Comparison of ENCODE assay signal across 20 mouse cellular contexts in the genomic region with DNA sequence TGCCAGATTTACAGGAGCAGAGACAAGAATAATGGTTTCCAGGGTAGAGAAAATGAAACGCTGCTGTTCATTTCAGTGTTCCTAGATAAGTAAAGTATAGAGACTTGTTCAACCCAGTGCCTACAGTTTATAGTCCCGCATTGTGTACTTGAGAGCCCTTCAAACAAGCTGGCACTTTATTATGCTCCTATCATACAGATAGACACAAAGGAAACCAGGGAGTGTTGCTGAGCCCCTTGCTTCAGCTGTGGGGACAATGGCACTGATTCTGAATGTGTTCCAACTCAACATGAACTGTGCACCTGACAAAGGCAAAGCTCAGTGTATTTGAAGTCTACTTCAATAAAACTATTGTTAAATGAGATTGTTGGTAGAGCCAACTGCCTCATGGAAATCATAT.
DNase-seq lines count a peak whose midpoint lies in the region; ATAC-seq and TF ChIP-seq lines count a peak whose summit lies in the region.
"Had no signal": no experiment of that assay in that cellular context is flagged by ENCODE, and none has a peak within 500 bp of the region (broad histone marks: within the 10 kb centered on the region; RNA-seq: fewer than 3 reads in every experiment).

No protein-coding gene starts in this region.

- H3K36me3 ChIP-seq in midbrain, embryonic 12.5 days, result no peaks in the 10 kb centered on the region
- no peaks in the 10 kb centered on the region for H3K36me3 ChIP-seq in midbrain, embryonic 10.5 days
- no peaks in the 10 kb centered on the region for H3K36me3 ChIP-seq in forebrain, embryonic 12.5 days (replicated peaks)
- no peaks in the 10 kb centered on the region for H3K36me3 ChIP-seq in forebrain, embryonic 16.5 days (ENCODE audit: control insufficient read depth, insufficient read depth)
- H3K36me3 ChIP-seq: embryonic facial prominence, embryonic 12.5 days; heart, embryonic 15.5 days; hindbrain, embryonic 10.5 days; hindbrain, embryonic 15.5 days had no signal

- no peak for DNase-seq in midbrain, embryonic 10.5 days (ENCODE audit: low spot score)
- DNase-seq in brain, embryonic 14.5 days (ENCODE audit: low read depth), result peak; percentile 85
- DNase-seq in heart, postnatal 25 days (ENCODE audit: low spot score), result no peak
- DNase-seq in urinary bladder, postnatal 36 days (ENCODE audit: low spot score in 2 of 2), result no peak
- DNase-seq: adrenal gland, adult 2 months; adrenal gland, postnatal 25 days; cerebellum, adult 2 months; cerebellum, postnatal 10 days; heart, adult 18-20 months; heart, postnatal 14 days had no signal

- H3K27me3 ChIP-seq in midbrain, embryonic 12.5 days, result no peaks in the 10 kb centered on the region
- H3K27me3 ChIP-seq in midbrain, embryonic 10.5 days (ENCODE audit: low read depth, poor library complexity, severe bottlenecking), result no peaks in the 10 kb centered on the region
- no peaks in the 10 kb centered on the region for H3K27me3 ChIP-seq in forebrain, embryonic 12.5 days
- H3K27me3 ChIP-seq in forebrain, embryonic 16.5 days (replicated peaks; ENCODE audit: control insufficient read depth, insufficient read depth, low read length), result no peaks in the 10 kb centered on the region
- H3K27me3 ChIP-seq: embryonic facial prominence, embryonic 12.5 days; heart, embryonic 15.5 days; hindbrain, embryonic 15.5 days had no signal

- no peak overlapping the region for H3K4me2 ChIP-seq in midbrain, embryonic 12.5 days (replicated peaks)
- no peak overlapping the region for H3K4me2 ChIP-seq in forebrain, embryonic 12.5 days
- H3K4me2 ChIP-seq in forebrain, embryonic 16.5 days (ENCODE audit: low read length), result no peak overlapping the region
- H3K4me2 ChIP-seq: embryonic facial prominence, embryonic 12.5 days; heart, embryonic 11.5 days; heart, embryonic 15.5 days; hindbrain, embryonic 15.5 days had no signal

- no peak for TF ChIP-seq CTCF in brain, embryonic 14.5 days (IDR thresholded peaks at IDR 0.05; ENCODE audit: borderline replicate concordance, extremely low read depth, insufficient read depth, insufficient read length)

- no peak for TF ChIP-seq POLR2A in brain, embryonic 14.5 days (IDR thresholded peaks at IDR 0.05; ENCODE audit: borderline replicate concordance, extremely low read depth, insufficient read depth, insufficient read length, poor library complexity, severe bottlenecking)

- no peak overlapping the region for H3K27ac ChIP-seq in midbrain, embryonic 12.5 days (replicated peaks)
- no peak overlapping the region for H3K27ac ChIP-seq in midbrain, embryonic 10.5 days (replicated peaks)
- no peak overlapping the region for H3K27ac ChIP-seq in forebrain, embryonic 12.5 days
- H3K27ac ChIP-seq in forebrain, embryonic 16.5 days (ENCODE audit: low read length), result no peak overlapping the region
- H3K27ac ChIP-seq: embryonic facial prominence, embryonic 12.5 days; heart, embryonic 15.5 days; hindbrain, embryonic 10.5 days; hindbrain, embryonic 15.5 days had no signal

- intact Hi-C loops in heart, postnatal 25 days (cut with DNase I), result no loop called here

- WGBS in midbrain, embryonic 12.5 days, result 54% methylated on average over 2 of the region's 2 CpGs
- WGBS in midbrain, embryonic 10.5 days, result 89% methylated on average over 2 of the region's 2 CpGs
- 44% methylated on average over 2 of the region's 2 CpGs for WGBS in forebrain, embryonic 12.5 days
- WGBS in forebrain, embryonic 16.5 days, result 27% methylated on average over 2 of the region's 2 CpGs

- H3K9me3 ChIP-seq in midbrain, embryonic 12.5 days, result no peaks in the 10 kb centered on the region
- no peaks in the 10 kb centered on the region for H3K9me3 ChIP-seq in midbrain, embryonic 10.5 days (replicated peaks)
- H3K9me3 ChIP-seq in forebrain, embryonic 12.5 days, result no peaks in the 10 kb centered on the region
- no peaks in the 10 kb centered on the region for H3K9me3 ChIP-seq in forebrain, embryonic 16.5 days (ENCODE audit: control insufficient read depth, low read length)
- H3K9me3 ChIP-seq: embryonic facial prominence, embryonic 12.5 days; heart, embryonic 15.5 days; hindbrain, embryonic 10.5 days; hindbrain, embryonic 15.5 days had no signal

- H3K4me3 ChIP-seq in midbrain, embryonic 12.5 days, result no peak overlapping the region
- no peak overlapping the region for H3K4me3 ChIP-seq in midbrain, embryonic 10.5 days
- no peak overlapping the region for H3K4me3 ChIP-seq in forebrain, embryonic 12.5 days (replicated peaks)
- no peak overlapping the region for H3K4me3 ChIP-seq in forebrain, embryonic 16.5 days (replicated peaks; ENCODE audit: low read length)
- H3K4me3 ChIP-seq: embryonic facial prominence, embryonic 12.5 days; heart, embryonic 15.5 days; hindbrain, embryonic 10.5 days; hindbrain, embryonic 15.5 days had no signal

- peak; percentile 72; the same call in 1 of the 2 replicates for ATAC-seq in midbrain, embryonic 12.5 days (ENCODE audit: low FRiP score, low read depth)
- peak; percentile 83; the same call in 1 of the 2 replicates for ATAC-seq in forebrain, embryonic 12.5 days (ENCODE audit: low FRiP score)
- peak; percentile 64 for ATAC-seq in forebrain, embryonic 16.5 days
- ATAC-seq: inflammation-experienced regulatory T-cells, adult 6 months; intestine, postnatal 0 days had no signal

- H3K4me1 ChIP-seq in midbrain, embryonic 12.5 days, result no peaks in the 10 kb centered on the region
- no peaks in the 10 kb centered on the region for H3K4me1 ChIP-seq in midbrain, embryonic 10.5 days
- peaks cover 5% of the 10 kb centered on the region; the same call in 1 of the 2 replicates for H3K4me1 ChIP-seq in forebrain, embryonic 12.5 days
- H3K4me1 ChIP-seq in forebrain, embryonic 16.5 days (replicated peaks; ENCODE audit: control insufficient read depth, insufficient read depth, low read length), result no peaks in the 10 kb centered on the region
- H3K4me1 ChIP-seq: embryonic facial prominence, embryonic 12.5 days; heart, embryonic 15.5 days; hindbrain, embryonic 10.5 days; hindbrain, embryonic 15.5 days had no signal

- no peak overlapping the region for H3K9ac ChIP-seq in midbrain, embryonic 12.5 days (replicated peaks)
- no peak overlapping the region for H3K9ac ChIP-seq in forebrain, embryonic 12.5 days
- no peak overlapping the region for H3K9ac ChIP-seq in forebrain, embryonic 16.5 days (replicated peaks; ENCODE audit: low read depth, low read length)
- H3K9ac ChIP-seq: embryonic facial prominence, embryonic 12.5 days; heart, embryonic 15.5 days; hindbrain, embryonic 15.5 days had no signal
